Mouse (Mus musculus) G1E (cell line): Measurements from ENCODE around the gene Iqcf1.

ENCODE experiments used
- CTCF ChIP-seq: IDR thresholded peaks from 2 replicates; pipeline ENCODE4 v1.5.1; 2012; ENCODE audit warnings: low read depth, low read length, inconsistent platforms, mixed read lengths
- GATA1 ChIP-seq: IDR thresholded peaks from 2 replicates; pipeline ENCODE4 v1.6.1; 2012; ENCODE audit warnings: borderline replicate concordance, low read length, inconsistent platforms, mixed read lengths
- GATA2 ChIP-seq: IDR thresholded peaks from 2 replicates; pipeline ENCODE4 v1.6.1; 2012; ENCODE audit warnings: low read depth, low read length, inconsistent platforms, borderline replicate concordance
- POLR2AphosphoS5 ChIP-seq: IDR thresholded peaks from 2 replicates; pipeline ENCODE4 v1.6.1; 2012; ENCODE audit warnings: low read depth, low read length, inconsistent platforms; ENCODE audit not compliant: insufficient replicate concordance
- TAL1 ChIP-seq: conservative IDR thresholded peaks from 2 replicates; pipeline ENCODE4 v1.6.1; 2012; ENCODE audit warnings: low read depth, low read length, inconsistent platforms, mixed read lengths

DNA sequence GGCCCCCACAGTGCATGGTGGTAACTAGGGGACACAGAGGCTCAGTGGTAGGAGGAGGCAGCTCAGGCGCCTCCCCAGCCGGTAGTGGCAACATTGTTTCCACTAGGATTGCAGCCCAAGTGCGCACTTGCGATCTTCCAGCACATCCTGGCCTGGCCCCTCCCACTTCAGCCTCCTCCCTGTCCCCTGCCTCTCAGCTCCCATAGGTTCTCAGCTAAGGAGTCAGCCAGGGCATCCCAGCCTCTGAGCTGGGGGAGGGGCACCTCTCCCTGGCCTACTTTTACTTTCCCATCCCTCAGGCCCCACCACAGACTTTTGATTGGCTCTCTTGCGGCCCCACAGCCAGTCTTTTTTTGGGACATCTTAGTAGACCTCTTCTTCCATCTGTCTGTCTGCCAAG, 27.9 kb upstream of the Iqcf1 start:
- TF ChIP-seq CTCF (no peak), TAL1 (no peak), GATA1 (no peak), POLR2AphosphoS5 (no peak), GATA2 (no peak)
